Mouse (Mus musculus) spleen, adult 2 months (tissue): ENCODE measurements around the gene Gpatch2. TPM values are rescaled to one million over a fixed set of nuclear protein-coding genes. Genes with fewer than 3 reads are reported as not detected.

Experiments
- DNase-seq, 2 experiments: peaks; one replicate each; pipeline versions ENCODE4 v3.0.0 to v3.0.0-alpha.2; 2012 to 2021; ENCODE audit warnings: low spot score in 2 of 2, low read depth in 1 of 2
- H3K27ac ChIP-seq: fragments of 200-500 bp; 2 replicates; pipeline ENCODE4 v1.5.1; 2012; ENCODE audit warnings: low read length, inconsistent platforms; ENCODE audit not compliant: insufficient read depth
- H3K27me3 ChIP-seq: fragments of 200-500 bp; 2 replicates; pipeline ENCODE4 v1.6.1; 2012; ENCODE audit warnings: mild to moderate bottlenecking, moderate library complexity, low read length, inconsistent platforms; ENCODE audit not compliant: control insufficient read depth, insufficient read depth
- H3K36me3 ChIP-seq: fragments of 200-500 bp; 2 replicates; pipeline ENCODE4 v1.6.1; 2012; ENCODE audit warnings: mild to moderate bottlenecking, low read length, inconsistent platforms; ENCODE audit not compliant: control insufficient read depth, insufficient read depth
- H3K4me1 ChIP-seq: fragments of 200-500 bp; 2 replicates; pipeline ENCODE4 v1.6.1; 2011; ENCODE audit warnings: inconsistent platforms; ENCODE audit not compliant: control insufficient read depth, insufficient read depth, insufficient read length
- H3K4me3 ChIP-seq: fragments of 200-500 bp; 2 replicates; pipeline ENCODE4 v1.5.1; 2011; ENCODE audit warnings: mild to moderate bottlenecking, inconsistent platforms; ENCODE audit not compliant: insufficient read depth, insufficient read length; ENCODE audit errors: extremely low read depth
- CTCF ChIP-seq: fragments of 200-500 bp; IDR thresholded peaks from 2 replicates; pipeline ENCODE4 v1.5.1; 2011; ENCODE audit warnings: mild to moderate bottlenecking, inconsistent platforms; ENCODE audit not compliant: insufficient read depth, insufficient read length, insufficient replicate concordance; ENCODE audit errors: extremely low read depth
- POLR2A ChIP-seq: fragments of 200-500 bp; IDR thresholded peaks from 2 replicates; pipeline ENCODE4 v1.6.1; 2011; ENCODE audit warnings: low read depth, low read length, inconsistent platforms
- WGBS: fragments of 180-500 bp; shearing (Covaris S2); methylation state at CpG from one replicate; pipeline ENCODE4 v1.1.7; 2018; 5-methylcytosine and 5-hydroxymethylcytosine counted together
- polyA plus RNA-seq: library from polyadenylated mRNA; depleted of rRNA; stranded (reverse); fragments of >200 nt; gene quantifications from 2 replicates; pipeline ENCODE4 v1.2.3, GENCODE M21; 2012

The Gpatch2 gene
- polyA plus RNA-seq, 1 experiment = 5.4 TPM

- Histone ChIP-seq H3K27me3 (no peaks in the 10 kb centered on the region), H3K4me3 (no peak overlapping the region), H3K4me1 (no peaks in the 10 kb centered on the region), H3K27ac (no peak overlapping the region), H3K36me3 (peaks cover 1% of the 10 kb centered on the region; the same call in 1 of the 2 replicates)
- TF ChIP-seq POLR2A (no peak), CTCF (no peak)
- no peak for DNase-seq
- WGBS = 85% methylated on average over 5 of the region's 5 CpGs
Observed at GRCm38 (mm10) chr1:187300626-187301025, 85.3 kb downstream of the Gpatch2 start.

DNA sequence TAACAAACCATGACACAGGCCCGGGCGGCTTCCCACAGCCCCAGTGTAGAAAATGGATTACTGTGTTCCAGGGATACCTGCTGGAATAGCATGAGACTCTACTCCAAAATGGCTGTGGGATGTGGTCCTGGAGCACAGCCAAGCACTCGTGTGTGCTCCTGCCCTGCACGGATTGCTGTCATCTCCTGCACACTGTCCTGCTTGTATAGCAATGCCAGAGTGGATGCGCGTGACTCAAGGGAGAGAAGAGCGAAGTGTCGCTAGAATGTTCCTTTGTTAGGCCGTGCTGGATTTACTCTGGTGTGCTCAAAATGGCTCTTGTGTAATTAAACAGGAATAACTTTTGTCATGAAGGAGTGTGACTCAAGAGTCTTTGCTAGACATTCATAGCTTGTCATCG is 87.9 kb downstream of the Gpatch2 start:
- no peak overlapping the region for H3K27ac ChIP-seq
- no peak for DNase-seq
- H3K4me1 ChIP-seq = no peaks in the 10 kb centered on the region
- H3K27me3 ChIP-seq = no peaks in the 10 kb centered on the region
- no peak for TF ChIP-seq CTCF
- TF ChIP-seq POLR2A = no peak
- peaks cover 1% of the 10 kb centered on the region; the same call in 1 of the 2 replicates for H3K36me3 ChIP-seq
- H3K4me3 ChIP-seq = no peak overlapping the region
- WGBS = 93% methylated on average over 10 of the region's 10 CpGs

DNA sequence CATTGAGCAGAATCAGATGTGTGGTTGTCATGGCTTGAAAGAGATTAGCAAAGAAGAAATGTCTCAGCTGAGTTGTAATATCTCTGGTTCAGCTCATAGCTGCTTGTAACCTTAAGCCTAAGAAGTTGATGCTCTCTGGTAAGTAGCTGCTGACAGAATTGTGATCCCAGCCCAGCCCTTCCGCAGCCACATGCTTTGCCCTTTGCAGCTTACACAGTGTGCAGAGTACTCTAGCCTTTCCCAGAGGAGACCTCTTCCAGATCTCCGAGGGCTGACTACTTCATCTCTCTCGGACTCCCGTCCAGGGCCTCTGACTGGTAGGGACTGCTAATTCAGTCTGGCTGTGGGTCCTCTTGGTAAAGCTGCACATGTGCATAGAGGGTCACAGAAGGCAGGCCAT is 92.0 kb downstream of the Gpatch2 start:
- H3K4me1 ChIP-seq = no peaks in the 10 kb centered on the region
- WGBS = 95% methylated on average over 4 of the region's 4 CpGs
- no peak for DNase-seq
- H3K27ac ChIP-seq = no peak overlapping the region
- H3K36me3 ChIP-seq = peaks cover 1% of the 10 kb centered on the region; the same call in 1 of the 2 replicates
- H3K4me3 ChIP-seq = no peak overlapping the region
- H3K27me3 ChIP-seq = no peaks in the 10 kb centered on the region
- TF ChIP-seq CTCF = no peak
- no peak for TF ChIP-seq POLR2A

GRCm38 (mm10) chr1:187308523-187308922 is 93.2 kb downstream of the Gpatch2 start:
- H3K27me3 ChIP-seq = no peaks in the 10 kb centered on the region
- WGBS = 48% methylated on average over 2 of the region's 2 CpGs
- peak in 1 of 2 experiments; percentile 4 for DNase-seq
- no peak for TF ChIP-seq CTCF
- TF ChIP-seq POLR2A = no peak
- H3K36me3 ChIP-seq = peaks cover 1% of the 10 kb centered on the region; the same call in 1 of the 2 replicates
- no peak overlapping the region for H3K27ac ChIP-seq
- no peaks in the 10 kb centered on the region for H3K4me1 ChIP-seq
- no peak overlapping the region for H3K4me3 ChIP-seq

DNA sequence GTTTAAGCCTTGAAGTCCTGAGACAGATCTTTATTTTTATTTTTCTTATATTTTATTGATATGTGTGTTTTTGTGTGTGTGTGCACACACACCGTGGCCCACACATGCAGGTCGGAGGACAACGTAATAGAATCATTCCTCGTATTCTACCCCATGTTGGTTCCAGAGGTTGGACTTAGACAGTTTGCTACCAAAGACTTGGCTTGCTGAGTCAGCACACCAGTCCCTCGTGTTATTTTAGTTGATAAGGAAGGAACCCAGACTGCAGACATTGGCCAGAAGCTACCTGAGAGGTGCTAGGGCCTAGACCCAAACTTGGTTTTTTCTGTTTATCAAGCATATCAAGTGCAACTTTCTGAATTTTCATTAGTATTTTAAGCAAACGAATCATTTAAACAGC is 95.8 kb downstream of the Gpatch2 start:
- Histone ChIP-seq H3K36me3 (no peaks in the 10 kb centered on the region), H3K4me3 (no peak overlapping the region), H3K4me1 (no peaks in the 10 kb centered on the region), H3K27ac (no peak overlapping the region), H3K27me3 (no peaks in the 10 kb centered on the region)
- no peak for DNase-seq
- 86% methylated on average over 6 of the region's 6 CpGs for WGBS
- TF ChIP-seq CTCF (no peak), POLR2A (no peak)

GRCm38 (mm10) chr1:187313323-187313722 is 98.0 kb downstream of the Gpatch2 start:
- no peaks in the 10 kb centered on the region for H3K36me3 ChIP-seq
- no peak overlapping the region for H3K27ac ChIP-seq
- H3K4me3 ChIP-seq = no peak overlapping the region
- H3K4me1 ChIP-seq = no peaks in the 10 kb centered on the region
- WGBS = 76% methylated on average over 1 of the region's 1 CpGs
- TF ChIP-seq POLR2A (no peak), CTCF (no peak)
- no peak for DNase-seq
- H3K27me3 ChIP-seq = no peaks in the 10 kb centered on the region

GRCm38 (mm10) chr1:187313763-187314162 is 98.5 kb downstream of the Gpatch2 start:
- no peak overlapping the region for H3K27ac ChIP-seq
- DNase-seq = no peak
- no peaks in the 10 kb centered on the region for H3K36me3 ChIP-seq
- H3K4me1 ChIP-seq = no peaks in the 10 kb centered on the region
- 91% methylated on average over 5 of the region's 5 CpGs for WGBS
- no peaks in the 10 kb centered on the region for H3K27me3 ChIP-seq
- TF ChIP-seq POLR2A (no peak), CTCF (no peak)
- no peak overlapping the region for H3K4me3 ChIP-seq

GRCm38 (mm10) chr1:187314516-187314915 is 99.2 kb downstream of the Gpatch2 start:
- TF ChIP-seq CTCF = no peak
- no peak for TF ChIP-seq POLR2A
- no peak for DNase-seq
- Histone ChIP-seq H3K4me1 (no peaks in the 10 kb centered on the region), H3K36me3 (no peaks in the 10 kb centered on the region; the same call in 1 of the 2 replicates), H3K4me3 (no peak overlapping the region), H3K27ac (no peak overlapping the region), H3K27me3 (no peaks in the 10 kb centered on the region)
